Mouse (Mus musculus) MEL (cell line): ENCODE results near the gene Gm38394. TPM values are rescaled to one million over a fixed set of nuclear protein-coding genes. Genes with fewer than 3 reads are reported as not detected.

ENCODE experiments used
- DNase-seq: peaks from one replicate; pipeline ENCODE4 v3.0.0; 2011; ENCODE audit warnings: low read depth, low spot score
- H3K27ac ChIP-seq: 2 replicates; pipeline ENCODE4 v1.5.1; 2012; ENCODE audit warnings: low read depth, mild to moderate bottlenecking, control low read depth, low read length, moderate library complexity; ENCODE audit not compliant: control insufficient read depth
- H3K27me3 ChIP-seq, 2 experiments: fragments of 150-350 bp in 1 of 2; sonication (generic) in 1 of 2; 2 replicates each; pipeline ENCODE4 v1.6.1; 2012; ENCODE audit warnings: low read length in 2 of 2, mild to moderate bottlenecking in 2 of 2, improper control_type of control experiment in 1 of 2, moderate library complexity in 1 of 2; ENCODE audit not compliant: insufficient read depth in 2 of 2, control insufficient read depth in 1 of 2
- H3K36me3 ChIP-seq, 2 experiments: 2 replicates each; pipeline ENCODE4 v1.6.1; 2012 to 2014; ENCODE audit warnings: low read length in 2 of 2, improper control_type of control experiment in 1 of 2, inconsistent platforms in 1 of 2, mild to moderate bottlenecking in 1 of 2; ENCODE audit not compliant: insufficient read depth in 2 of 2, control insufficient read depth in 1 of 2
- H3K4me1 ChIP-seq, 2 experiments: fragments of 150-350 bp in 1 of 2; sonication (generic) in 1 of 2; 2 replicates each; pipeline ENCODE4 v1.6.1; 2012; ENCODE audit warnings: low read length in 2 of 2, improper control_type of control experiment in 1 of 2, mild to moderate bottlenecking in 1 of 2; ENCODE audit not compliant: insufficient read depth in 2 of 2, control insufficient read depth in 1 of 2
- H3K4me3 ChIP-seq, 2 experiments: fragments of 150-350 bp in 1 of 2; sonication (generic) in 1 of 2; 2 replicates each; pipeline ENCODE4 v1.5.1; 2012; ENCODE audit warnings: low read depth in 2 of 2, low read length in 2 of 2, mild to moderate bottlenecking in 2 of 2, moderate library complexity in 2 of 2, control low read depth in 1 of 2, improper control_type of control experiment in 1 of 2; ENCODE audit not compliant: control insufficient read depth in 1 of 2, insufficient read depth in 1 of 2
- H3K79me2 ChIP-seq: 2 replicates; pipeline ENCODE4 v1.6.1; 2012; ENCODE audit warnings: mild to moderate bottlenecking, low read length, moderate library complexity; ENCODE audit not compliant: control insufficient read depth, poor library complexity, insufficient read depth
- H3K9ac ChIP-seq: 2 replicates; pipeline ENCODE4 v1.6.1; 2012; ENCODE audit warnings: low read depth, mild to moderate bottlenecking, control low read depth, low read length, moderate library complexity; ENCODE audit not compliant: control insufficient read depth, poor library complexity, severe bottlenecking
- H3K9me3 ChIP-seq: fragments of 150-350 bp; sonication (generic); replicated peaks from 2 replicates; pipeline ENCODE4 v1.6.1; 2012; ENCODE audit warnings: mild to moderate bottlenecking, low read length, improper control_type of control experiment, moderate library complexity; ENCODE audit not compliant: insufficient read depth
- BHLHE40 ChIP-seq: IDR thresholded peaks from 2 replicates; pipeline ENCODE4 v1.6.1; 2012; ENCODE audit warnings: low read depth, mild to moderate bottlenecking, inconsistent platforms, low read length, improper control_type of control experiment, borderline replicate concordance
- CHD1 ChIP-seq: IDR thresholded peaks from 2 replicates; pipeline ENCODE4 v1.6.1; 2012; ENCODE audit warnings: low read depth, mild to moderate bottlenecking, inconsistent platforms, low read length, improper control_type of control experiment
- CHD2 ChIP-seq: IDR thresholded peaks from 2 replicates; pipeline ENCODE4 v1.6.1; 2011; ENCODE audit warnings: low read length, improper control_type of control experiment
- E2F4 ChIP-seq: IDR thresholded peaks from 2 replicates; pipeline ENCODE4 v1.6.1; 2011; ENCODE audit warnings: low read depth, low read length, improper control_type of control experiment, borderline replicate concordance
- ELF1 ChIP-seq: IDR thresholded peaks from 2 replicates; pipeline ENCODE4 v1.6.1; 2014; ENCODE audit warnings: low read depth, mild to moderate bottlenecking, inconsistent platforms, low read length, improper control_type of control experiment, moderate library complexity
- EP300 ChIP-seq, 2 experiments: IDR thresholded peaks; 2 replicates each; pipeline ENCODE4 v1.6.1; 2011; ENCODE audit warnings: improper control_type of control experiment in 2 of 2, low read length in 2 of 2, low read depth in 1 of 2, mild to moderate bottlenecking in 1 of 2
- ETS1 ChIP-seq: IDR thresholded peaks from 2 replicates; pipeline ENCODE4 v1.6.1; 2012; ENCODE audit warnings: low read depth, mild to moderate bottlenecking, inconsistent platforms, low read length, improper control_type of control experiment, moderate library complexity
- GABPA ChIP-seq: IDR thresholded peaks from 2 replicates; pipeline ENCODE4 v1.6.1; 2012; ENCODE audit warnings: low read depth, mild to moderate bottlenecking, inconsistent platforms, low read length, improper control_type of control experiment, moderate library complexity
- GATA1 ChIP-seq: IDR thresholded peaks from 2 replicates; pipeline ENCODE4 v1.6.1; 2011; ENCODE audit warnings: low read depth, low read length, improper control_type of control experiment
- HCFC1 ChIP-seq: IDR thresholded peaks from 2 replicates; pipeline ENCODE4 v1.6.1; 2012; ENCODE audit warnings: low read depth, mild to moderate bottlenecking, inconsistent platforms, low read length, improper control_type of control experiment, moderate library complexity
- JUND ChIP-seq: IDR thresholded peaks from 2 replicates; pipeline ENCODE4 v1.6.1; 2011; ENCODE audit warnings: low read depth, mild to moderate bottlenecking, improper control_type of control experiment, low read length
- KAT2A ChIP-seq: conservative IDR thresholded peaks from 2 replicates; pipeline ENCODE4 v1.6.1; 2012; ENCODE audit warnings: low read depth, low read length, improper control_type of control experiment, inconsistent platforms
- MAFK ChIP-seq: IDR thresholded peaks from 2 replicates; pipeline ENCODE4 v1.6.1; 2011; ENCODE audit warnings: low read depth, mild to moderate bottlenecking, low read length, improper control_type of control experiment, borderline replicate concordance
- MAX ChIP-seq: IDR thresholded peaks from 2 replicates; pipeline ENCODE4 v1.6.1; 2011; ENCODE audit warnings: low read length, improper control_type of control experiment
- MAZ ChIP-seq: IDR thresholded peaks from 2 replicates; pipeline ENCODE4 v1.6.1; 2012; ENCODE audit warnings: low read depth, mild to moderate bottlenecking, inconsistent platforms, low read length, improper control_type of control experiment
- MEF2A ChIP-seq: IDR thresholded peaks from 2 replicates; pipeline ENCODE4 v1.6.1; 2014; ENCODE audit warnings: low read depth, mild to moderate bottlenecking, inconsistent platforms, low read length, improper control_type of control experiment; ENCODE audit not compliant: poor library complexity, insufficient replicate concordance, severe bottlenecking; ENCODE audit errors: extremely low read depth
- MXI1 ChIP-seq: IDR thresholded peaks from 2 replicates; pipeline ENCODE4 v1.6.1; 2011; ENCODE audit warnings: mild to moderate bottlenecking, low read depth, low read length, improper control_type of control experiment
- MYB ChIP-seq: IDR thresholded peaks from 2 replicates; pipeline ENCODE4 v1.6.1; 2011; ENCODE audit warnings: mild to moderate bottlenecking, low read depth, low read length, improper control_type of control experiment
- MYC ChIP-seq: IDR thresholded peaks from 2 replicates; pipeline ENCODE4 v1.6.1; 2011; ENCODE audit warnings: low read depth, mild to moderate bottlenecking, low read length, improper control_type of control experiment, moderate library complexity
- NELFE ChIP-seq: IDR thresholded peaks from 2 replicates; pipeline ENCODE4 v1.6.1; 2011; ENCODE audit warnings: low read depth, low read length, improper control_type of control experiment
- POLR2A ChIP-seq, 2 experiments: IDR thresholded peaks; 2 replicates each; pipeline ENCODE4 v1.6.1; 2011 to 2012; ENCODE audit warnings: low read length in 2 of 2, mild to moderate bottlenecking in 2 of 2, control low read depth in 1 of 2, improper control_type of control experiment in 1 of 2, low read depth in 1 of 2, moderate library complexity in 1 of 2; ENCODE audit not compliant: control insufficient read depth in 1 of 2, insufficient read depth in 1 of 2, poor library complexity in 1 of 2
- POLR2AphosphoS2 ChIP-seq: IDR thresholded peaks from 2 replicates; pipeline ENCODE4 v1.6.1; 2011; ENCODE audit warnings: low read length, improper control_type of control experiment
- POLR2AphosphoS5 ChIP-seq: IDR thresholded peaks from 2 replicates; pipeline ENCODE4 v1.6.1; 2012; ENCODE audit warnings: low read depth, borderline replicate concordance, mild to moderate bottlenecking, inconsistent platforms, low read length, moderate library complexity, mixed read lengths
- RAD21 ChIP-seq: IDR thresholded peaks from 2 replicates; pipeline ENCODE4 v1.6.1; 2011; ENCODE audit warnings: mild to moderate bottlenecking, low read depth, low read length, improper control_type of control experiment
- RCOR1 ChIP-seq: IDR thresholded peaks from 2 replicates; pipeline ENCODE4 v1.6.1; 2012; ENCODE audit warnings: low read depth, mild to moderate bottlenecking, inconsistent platforms, low read length, improper control_type of control experiment
- SIN3A ChIP-seq: IDR thresholded peaks from 2 replicates; pipeline ENCODE4 v1.6.1; 2012; ENCODE audit warnings: low read length, improper control_type of control experiment, inconsistent platforms
- SMC3 ChIP-seq: IDR thresholded peaks from 2 replicates; pipeline ENCODE4 v1.6.1; 2011; ENCODE audit warnings: low read depth, low read length, improper control_type of control experiment
- TAL1 ChIP-seq: IDR thresholded peaks from 2 replicates; pipeline ENCODE4 v1.6.1; 2012; ENCODE audit warnings: mild to moderate bottlenecking, inconsistent platforms, low read length, moderate library complexity, mixed read lengths
- TBP ChIP-seq: IDR thresholded peaks from 2 replicates; pipeline ENCODE4 v1.8.0; 2011; ENCODE audit warnings: low read depth, low read length, improper control_type of control experiment
- UBTF ChIP-seq: IDR thresholded peaks from 2 replicates; pipeline ENCODE4 v1.6.1; 2012; ENCODE audit warnings: low read depth, mild to moderate bottlenecking, inconsistent platforms, low read length, improper control_type of control experiment, moderate library complexity, borderline replicate concordance; ENCODE audit not compliant: insufficient read depth
- USF1 ChIP-seq: IDR thresholded peaks from 2 replicates; pipeline ENCODE4 v1.6.1; 2014; ENCODE audit warnings: low read depth, mild to moderate bottlenecking, inconsistent platforms, low read length, improper control_type of control experiment, moderate library complexity
- USF2 ChIP-seq, 2 experiments: IDR thresholded peaks; 2 replicates each; pipeline ENCODE4 v1.6.1; 2011 to 2012; ENCODE audit warnings: improper control_type of control experiment in 2 of 2, low read length in 2 of 2, borderline replicate concordance in 1 of 2, inconsistent platforms in 1 of 2, low read depth in 1 of 2, mild to moderate bottlenecking in 1 of 2; ENCODE audit not compliant: insufficient read depth in 1 of 2
- ZC3H11A ChIP-seq: IDR thresholded peaks from 2 replicates; pipeline ENCODE4 v1.6.1; 2012; ENCODE audit warnings: low read depth, mild to moderate bottlenecking, inconsistent platforms, low read length, improper control_type of control experiment
- ZKSCAN1 ChIP-seq: IDR thresholded peaks from 2 replicates; pipeline ENCODE4 v1.6.1; 2012; ENCODE audit warnings: low read depth, mild to moderate bottlenecking, inconsistent platforms, low read length, improper control_type of control experiment, moderate library complexity
- ZMIZ1 ChIP-seq: IDR thresholded peaks from 2 replicates; pipeline ENCODE4 v1.6.1; 2012; ENCODE audit warnings: low read depth, mild to moderate bottlenecking, inconsistent platforms, low read length, improper control_type of control experiment, moderate library complexity
- ZNF384 ChIP-seq: IDR thresholded peaks from 2 replicates; pipeline ENCODE4 v1.6.1; 2012; ENCODE audit warnings: low read depth, mild to moderate bottlenecking, inconsistent platforms, low read length, improper control_type of control experiment
- polyA plus RNA-seq, 2 experiments: library from polyadenylated mRNA; stranded (reverse) in 1 of 2; unstranded in 1 of 2; fragments of >175 nt in 1 of 2; fragments of >200 nt in 1 of 2; gene quantifications; 2 replicates each; pipeline versions ENCODE4 v1.2.1 to v1.2.4; 2012; ENCODE audit warnings: low replicate concordance in 2 of 2, low read depth in 1 of 2; ENCODE audit not compliant: insufficient read length in 2 of 2, insufficient read depth in 1 of 2, missing spikeins in 1 of 2
- total RNA-seq: library from RNA; depleted of rRNA; stranded (reverse); fragments of 300-350 nt; gene quantifications from 2 replicates; pipeline ENCODE4 v1.2.3, GENCODE M21; 2012

The Gm38394 gene
- total and polyA plus RNA-seq, 3 experiments = 1.0 to 5.2 TPM; not detected in 1

GRCm38 (mm10) chr1:133609771-133610502 is 51.2 kb downstream of the Gm38394 start, which contains the start of gene Snrpe:
Gene Snrpe (minus strand): TSS chr1:133610291.
- Histone ChIP-seq H3K27ac (peak within 1 kb of the TSS; percentile 93), H3K9me3 (no peaks in the 10 kb centered on the region), H3K79me2 (peaks cover 26% of the 10 kb centered on the region), H3K36me3 (peaks cover 23 to 29% of the 10 kb centered on the region in 2 experiments), H3K9ac (peak within 1 kb of the TSS; percentile 99), H3K27me3 (no peaks in the 10 kb centered on the region), H3K4me1 (peaks cover 0 to 7% of the 10 kb centered on the region in 2 experiments; a peak in 1 of 4 replicates), H3K4me3 (peak within 1 kb of the TSS; percentile 80 to 99)
- peak; percentile 99 for DNase-seq
- TF ChIP-seq BHLHE40 (no peak), TBP (peak; percentile 73), POLR2A (IDR thresholded peaks at IDR 0.05; ENCODE audit: control insufficient read depth in 1 of 2, insufficient read depth in 1 of 2, low read depth in 1 of 2, low read length in 2 of 2, poor library complexity in 1 of 2) (peak; percentile 70 to 90; a peak in 3 of 4 replicates), KAT2A (peak; percentile 92), MAFK (no peak), USF2 (IDR thresholded peaks at IDR 0.05; ENCODE audit: borderline replicate concordance in 1 of 2, insufficient read depth in 1 of 2, low read depth in 1 of 2, low read length in 2 of 2) (no peak), E2F4 (no peak; the same call in 1 of the 2 replicates), TAL1 (no peak), SMC3 (peak; percentile 90), GATA1 (no peak), MAX (peak; percentile 75), RAD21 (peak; percentile 92), HCFC1 (peak; percentile 97), CHD2 (no peak), CHD1 (0 out of 2 replicates have a peak, but pooled peaks have one; percentile 35), MAZ (peak; percentile 58; the same call in 1 of the 2 replicates), ETS1 (peak; percentile 59; the same call in 1 of the 2 replicates), USF1 (no peak), NELFE (peak; percentile 86), POLR2AphosphoS5 (no peak), SIN3A (peak; percentile 97), MYB (no peak), EP300 (IDR thresholded peaks at IDR 0.05; ENCODE audit: low read depth in 1 of 2, low read length in 2 of 2) (peak in 1 of 2 experiments; percentile 45; a peak in 1 of 4 replicates), ELF1 (peak; percentile 97), POLR2AphosphoS2 (peak; percentile 68; the same call in 1 of the 2 replicates), RCOR1 (no peak), MEF2A (no peak), UBTF (no peak), ZKSCAN1 (no peak), JUND (no peak), MXI1 (peak; percentile 85), ZMIZ1 (no peak), ZC3H11A (peak; percentile 74), MYC (peak; percentile 91), GABPA (0 out of 2 replicates have a peak, but pooled peaks have one; percentile 56), ZNF384 (peak; percentile 36; the same call in 1 of the 2 replicates)
